Mouse (Mus musculus) neural tube, embryonic 12.5 days (tissue): Measurements from ENCODE around the gene Rtel1. TPM values are rescaled to one million over a fixed set of nuclear protein-coding genes. Genes with fewer than 3 reads are reported as not detected.
A peak's percentile ranks its signal among the peaks of the same experiment; 100 is the strongest.
"Not testable (repeated sequence)": the region's sequence is repeated elsewhere in the genome, so short reads cannot be mapped to it uniquely, and the experiment has no call there.

Experiments
- ATAC-seq: fragments of 200-750 bp; cut with Nextera tagmentation; 2 replicates; pipeline ENCODE4 v1.8.0; 2017; ENCODE audit warnings: low read depth, mild to moderate bottlenecking, moderate TSS enrichment, moderate library complexity; ENCODE audit not compliant: low FRiP score
- H3K27ac ChIP-seq: fragments of 300-500 bp; sonication (generic); 2 replicates; pipeline ENCODE4 v1.5.1; 2016
- H3K27me3 ChIP-seq: fragments of 300-500 bp; sonication (generic); replicated peaks from 2 replicates; pipeline ENCODE4 v1.6.1; 2016; ENCODE audit warnings: mild to moderate bottlenecking
- H3K36me3 ChIP-seq: fragments of 300-500 bp; sonication (generic); 2 replicates; pipeline ENCODE4 v1.6.1; 2016; ENCODE audit warnings: mild to moderate bottlenecking
- H3K4me1 ChIP-seq: fragments of 300-500 bp; sonication (generic); 2 replicates; pipeline ENCODE4 v1.6.1; 2016
- H3K4me2 ChIP-seq: fragments of 300-500 bp; sonication (generic); replicated peaks from 2 replicates; pipeline ENCODE4 v1.6.1; 2016; ENCODE audit warnings: mild to moderate bottlenecking
- H3K4me3 ChIP-seq: fragments of 300-500 bp; sonication (generic); 2 replicates; pipeline ENCODE4 v1.5.1; 2016
- H3K9ac ChIP-seq: fragments of 300-500 bp; sonication (generic); 2 replicates; pipeline ENCODE4 v1.6.1; 2016; ENCODE audit warnings: mild to moderate bottlenecking
- H3K9me3 ChIP-seq: fragments of 300-500 bp; sonication (generic); 2 replicates; pipeline ENCODE4 v1.6.1; 2016; ENCODE audit warnings: mild to moderate bottlenecking
- WGBS: fragments of 180-500 bp; shearing (Covaris S2); methylation state at CpG from one replicate; pipeline ENCODE4 v1.1.7; 2016; 5-methylcytosine and 5-hydroxymethylcytosine counted together
- polyA plus RNA-seq: library from polyadenylated mRNA; unstranded; fragments of >200 nt; fragmentation: Nextera tagmentation; extraction: Ambion mirVana; gene quantifications from 2 replicates; pipeline ENCODE4 v1.2.1, GENCODE M21; 2016

Gene Rtel1
- 41.1 and 49.0 TPM in 2 replicates for polyA plus RNA-seq

DNA sequence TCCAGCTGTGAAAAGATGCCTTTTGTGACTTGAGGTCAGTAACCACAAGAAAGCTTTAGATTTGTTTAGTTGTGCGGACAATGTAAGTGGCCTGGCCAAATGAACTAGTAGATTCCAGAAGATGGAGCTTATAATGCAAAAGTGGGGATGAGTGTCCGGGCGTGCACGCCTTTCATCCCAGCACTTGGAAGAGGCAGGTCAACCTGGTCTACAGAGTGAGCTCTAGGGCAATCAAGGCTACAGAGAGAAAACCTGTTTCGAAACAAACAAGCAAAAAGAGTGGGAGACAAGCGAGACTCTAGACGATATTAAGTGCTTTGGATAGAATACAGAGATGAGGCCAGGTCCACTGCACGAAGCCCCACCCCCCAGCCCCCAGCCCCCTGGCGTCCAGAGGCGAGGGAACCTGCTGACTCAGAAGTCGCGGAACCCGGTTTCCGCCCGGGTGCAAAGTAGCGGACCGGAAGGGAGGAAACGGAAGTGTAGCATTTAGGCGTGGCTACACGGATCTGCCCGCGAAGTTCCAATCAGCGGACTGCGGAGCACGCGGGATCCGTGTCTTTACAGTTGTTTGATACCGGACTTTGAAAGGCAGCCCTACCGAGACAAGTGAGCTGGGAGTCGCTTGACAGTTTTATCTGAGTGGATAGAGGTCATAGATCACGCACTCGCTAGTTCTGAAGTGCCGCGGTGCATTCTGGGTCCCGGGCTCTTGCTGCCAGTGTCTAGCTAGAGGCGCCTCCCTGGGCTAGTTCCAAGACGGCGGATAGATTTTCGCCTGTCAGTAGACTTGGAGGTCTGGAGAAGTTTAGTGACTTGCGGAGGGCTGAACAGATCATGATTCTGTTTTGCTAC, at the start of gene Rtel1:
Rtel1 (plus strand) TSS at position 492 of the 855 bp plus-strand sequence.
- H3K27ac ChIP-seq: no peak within 1 kb of the TSS
- 7% methylated on average over 40 of the region's 40 CpGs for WGBS

DNA sequence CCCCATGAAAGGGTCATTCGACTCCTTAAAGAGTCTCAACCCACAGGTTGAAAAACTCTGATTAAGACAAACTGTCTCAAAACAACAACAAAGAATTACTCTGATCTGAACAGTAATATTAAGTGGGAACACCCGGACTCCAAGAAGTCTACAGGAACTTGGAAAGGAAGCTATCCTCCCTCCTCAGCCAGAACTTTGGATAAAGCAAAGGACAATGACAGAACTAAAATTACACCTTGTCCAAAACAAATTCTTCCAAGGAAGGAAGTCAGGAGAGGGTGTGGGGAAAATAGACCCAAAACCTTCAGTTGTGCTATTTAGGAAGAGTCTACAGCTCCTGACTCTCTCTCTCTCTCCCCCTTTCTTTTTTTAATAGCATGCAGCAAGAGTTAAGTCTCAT, 47.4 kb upstream of the Rtel1 start:
- H3K36me3 ChIP-seq: peaks cover 54% of the 10 kb centered on the region
- WGBS: 93% methylated on average over 2 of the region's 2 CpGs

More for the DNA sequence above, at the start of gene Rtel1:
- Histone ChIP-seq H3K27me3 (peaks cover 13% of the 10 kb centered on the region; the same call in 1 of the 2 replicates), H3K36me3 (peaks cover 26% of the 10 kb centered on the region), H3K4me3 (peak within 1 kb of the TSS; percentile 55), H3K9me3 (no peaks in the 10 kb centered on the region), H3K4me2 (peak within 1 kb of the TSS; percentile 73), H3K9ac (peak within 1 kb of the TSS; percentile 55), H3K4me1 (peaks cover 7% of the 10 kb centered on the region)
- ATAC-seq: peak; percentile 96

GRCm38 (mm10) chr2:181273829-181274228, 45.7 kb upstream of the Rtel1 start:
- peaks cover 65% of the 10 kb centered on the region for H3K36me3 ChIP-seq
- no peak overlapping the region for H3K4me3 ChIP-seq
- 94% methylated on average over 2 of the region's 2 CpGs for WGBS
- H3K4me2 ChIP-seq: no peak overlapping the region
- no peaks in the 10 kb centered on the region for H3K9me3 ChIP-seq
- no peaks in the 10 kb centered on the region for H3K27me3 ChIP-seq
- ATAC-seq: no peak
- no peaks in the 10 kb centered on the region for H3K4me1 ChIP-seq
- no peak overlapping the region for H3K9ac ChIP-seq
- no peak overlapping the region for H3K27ac ChIP-seq

More for the DNA sequence above, 47.4 kb upstream of the Rtel1 start:
- Histone ChIP-seq H3K4me3 (no peak overlapping the region), H3K27me3 (no peaks in the 10 kb centered on the region), H3K27ac (no peak overlapping the region), H3K4me2 (no peak overlapping the region), H3K9ac (no peak overlapping the region), H3K9me3 (no peaks in the 10 kb centered on the region), H3K4me1 (no peaks in the 10 kb centered on the region)
- no peak for ATAC-seq

DNA sequence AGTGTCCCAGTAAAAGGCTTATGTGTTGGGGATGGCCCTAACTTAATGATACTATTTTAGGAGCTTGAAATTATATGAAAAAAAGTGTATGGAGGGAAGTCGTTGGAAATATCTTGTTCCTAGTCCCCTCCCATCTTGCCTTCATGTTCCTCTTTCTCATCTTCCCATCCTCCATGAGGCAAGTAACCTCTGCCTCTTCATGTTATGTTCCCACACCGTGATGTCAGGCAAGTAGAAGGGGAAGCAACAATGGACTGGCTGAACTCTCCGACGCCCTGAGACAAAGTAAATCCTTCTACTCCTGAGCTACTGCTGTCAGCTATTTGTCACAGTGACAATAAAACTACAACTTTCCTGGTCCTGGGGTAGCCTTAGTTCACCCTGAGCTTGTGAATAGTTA, 44.9 kb upstream of the Rtel1 start:
- no peaks in the 10 kb centered on the region for H3K9me3 ChIP-seq
- no peak overlapping the region for H3K4me3 ChIP-seq
- H3K9ac ChIP-seq: no peak overlapping the region
- ATAC-seq: no peak
- H3K27ac ChIP-seq: no peak overlapping the region
- peaks cover 61% of the 10 kb centered on the region for H3K36me3 ChIP-seq
- H3K4me1 ChIP-seq: no peaks in the 10 kb centered on the region
- 70% methylated on average over 4 of the region's 4 CpGs for WGBS
- no peak overlapping the region for H3K4me2 ChIP-seq
- H3K27me3 ChIP-seq: no peaks in the 10 kb centered on the region

GRCm38 (mm10) chr2:181276766-181277165, 42.8 kb upstream of the Rtel1 start:
- no peak for ATAC-seq
- peaks cover 43% of the 10 kb centered on the region for H3K36me3 ChIP-seq
- no peaks in the 10 kb centered on the region for H3K27me3 ChIP-seq
- 87% methylated on average over 1 of the region's 1 CpGs for WGBS
- no peak overlapping the region for H3K27ac ChIP-seq
- no peaks in the 10 kb centered on the region for H3K9me3 ChIP-seq
- no peak overlapping the region for H3K4me2 ChIP-seq
- H3K4me3 ChIP-seq: no peak overlapping the region
- H3K9ac ChIP-seq: no peak overlapping the region
- no peaks in the 10 kb centered on the region for H3K4me1 ChIP-seq

DNA sequence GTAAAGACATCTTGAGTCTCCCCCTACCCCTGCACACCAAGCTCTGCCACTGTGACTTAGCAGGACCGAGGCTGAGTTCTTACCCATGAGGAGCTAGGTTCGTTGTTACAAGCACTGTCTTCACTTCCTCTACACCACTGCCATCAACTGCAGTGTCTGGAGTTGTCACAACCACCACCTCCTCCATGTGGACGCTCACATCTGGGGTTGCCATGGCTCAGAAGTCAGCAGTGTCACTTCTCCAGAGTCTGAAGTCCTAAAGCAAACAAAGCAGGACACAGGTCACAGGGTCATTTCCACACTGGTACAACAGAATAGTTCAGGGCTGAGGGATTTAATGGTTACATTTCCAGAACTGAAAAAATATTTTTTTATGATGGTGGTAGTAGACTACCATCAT, 41.7 kb upstream of the Rtel1 start:
- no peak overlapping the region for H3K27ac ChIP-seq
- H3K27me3 ChIP-seq: no peaks in the 10 kb centered on the region
- no peak for ATAC-seq
- WGBS: 86% methylated on average over 3 of the region's 3 CpGs
- H3K4me2 ChIP-seq: no peak overlapping the region
- peaks cover 43% of the 10 kb centered on the region for H3K36me3 ChIP-seq
- no peak overlapping the region for H3K4me3 ChIP-seq
- H3K4me1 ChIP-seq: no peaks in the 10 kb centered on the region
- H3K9ac ChIP-seq: no peak overlapping the region
- no peaks in the 10 kb centered on the region for H3K9me3 ChIP-seq

DNA sequence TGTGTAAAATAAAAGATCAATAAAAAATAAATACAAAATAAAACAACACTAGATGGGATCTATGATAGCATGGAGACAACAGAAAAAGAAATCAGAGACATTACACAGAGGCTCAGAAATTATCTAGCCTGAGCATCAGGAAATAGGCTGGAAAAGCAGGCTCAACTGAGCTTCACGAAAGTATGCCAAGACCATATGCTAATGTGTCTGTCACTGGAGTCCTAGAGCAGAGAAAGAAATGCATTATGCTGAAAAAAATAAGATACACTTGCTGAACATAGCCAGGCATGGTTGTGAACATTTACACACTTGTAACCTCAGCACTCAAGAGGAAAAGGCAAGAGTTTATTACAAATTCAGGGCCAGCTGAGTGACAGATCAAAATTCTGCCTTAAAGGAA, 39.6 kb upstream of the Rtel1 start:
- Histone ChIP-seq H3K4me1 (no peaks in the 10 kb centered on the region), H3K27me3 (no peaks in the 10 kb centered on the region), H3K27ac (no peak overlapping the region), H3K36me3 (peaks cover 39% of the 10 kb centered on the region), H3K4me3 (no peak overlapping the region), H3K9me3 (no peaks in the 10 kb centered on the region), H3K9ac (no peak overlapping the region), H3K4me2 (no peak overlapping the region)
- no peak for ATAC-seq
- whole genome bisulfite sequencing: 91% methylated on average over 1 of the region's 1 CpGs

DNA sequence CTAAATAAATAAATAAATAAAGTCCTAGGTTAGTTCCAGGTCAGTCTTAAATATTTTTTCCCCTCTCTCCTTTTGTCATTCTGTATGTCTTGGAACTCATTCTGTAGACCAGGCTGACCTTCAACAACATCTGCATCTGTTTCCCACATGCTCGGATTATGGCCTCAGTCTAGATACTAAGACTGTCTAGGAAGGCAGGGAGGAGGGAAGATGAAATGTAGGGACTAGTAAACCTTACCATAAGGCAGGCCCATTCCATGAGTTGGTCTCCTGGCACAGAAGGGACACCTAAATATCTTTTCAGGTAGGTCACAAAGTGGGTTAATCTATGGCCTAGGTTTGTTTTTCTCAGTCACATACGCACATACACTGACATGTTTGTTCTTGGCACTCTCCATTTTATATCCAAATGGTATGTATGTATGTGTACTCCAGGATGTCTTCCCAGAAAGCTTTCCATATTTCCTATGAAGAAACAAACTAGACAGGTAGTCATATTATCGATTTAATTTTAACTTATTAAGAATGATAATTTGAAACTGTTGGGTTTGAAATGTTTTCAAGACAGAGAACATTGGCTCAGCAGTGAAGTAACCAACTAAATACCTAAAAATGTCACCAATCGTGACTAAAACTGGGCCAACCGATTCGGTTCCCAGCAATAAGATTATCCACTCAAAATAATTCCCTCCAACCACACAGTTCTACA, 32.8 kb upstream of the Rtel1 start:
- no peak for ATAC-seq
- Histone ChIP-seq H3K27ac (peak overlapping the region; percentile 90), H3K4me1 (peaks cover 18% of the 10 kb centered on the region), H3K9ac (peak overlapping the region; percentile 77), H3K4me2 (peak overlapping the region; percentile 61), H3K9me3 (no peaks in the 10 kb centered on the region), H3K27me3 (no peaks in the 10 kb centered on the region), H3K36me3 (peaks cover 12% of the 10 kb centered on the region), H3K4me3 (peak overlapping the region; percentile 66)
- 63% methylated on average over 6 of the region's 6 CpGs for WGBS

DNA sequence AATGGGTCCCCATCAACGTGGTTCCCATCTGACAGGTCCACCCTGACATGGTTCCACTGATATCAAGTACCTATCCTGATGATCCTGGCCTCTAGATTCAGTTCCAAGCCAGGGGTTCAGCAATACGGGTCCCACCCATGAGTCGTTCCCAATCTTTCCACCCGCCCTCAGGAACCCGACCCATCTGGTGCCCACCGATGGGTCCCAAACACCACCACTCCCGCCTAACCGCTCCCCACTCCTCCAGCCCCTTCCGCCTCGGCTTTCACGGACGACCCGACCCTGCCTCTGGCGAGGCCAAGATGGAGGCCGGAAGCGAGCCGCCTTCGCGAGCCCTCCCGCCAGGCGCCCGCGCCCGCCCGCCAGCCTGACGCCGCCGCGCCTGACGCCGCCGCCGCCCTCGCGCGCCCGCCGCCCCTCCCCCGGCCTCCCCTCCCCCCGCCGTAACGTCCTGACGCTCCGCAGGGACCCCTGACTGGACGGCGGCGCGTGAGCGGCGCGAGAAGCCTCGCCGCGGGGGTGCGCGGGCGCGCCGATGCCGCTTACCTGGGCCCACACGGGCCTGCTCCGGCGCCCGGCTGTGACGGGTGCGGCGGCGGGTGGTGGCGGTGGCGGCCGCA, 32.1 kb upstream of the Rtel1 start:
- H3K27me3 ChIP-seq: no peaks in the 10 kb centered on the region
- H3K4me2 ChIP-seq: peak overlapping the region; percentile 61
- ATAC-seq: peak; percentile 91
- H3K36me3 ChIP-seq: peaks cover 12% of the 10 kb centered on the region
- H3K9me3 ChIP-seq: no peaks in the 10 kb centered on the region
- WGBS: under 1% methylated on average over 58 of the region's 71 CpGs
- H3K4me1 ChIP-seq: peaks cover 18% of the 10 kb centered on the region
- peak overlapping the region; percentile 66 for H3K4me3 ChIP-seq
- peak overlapping the region; percentile 77 for H3K9ac ChIP-seq
- H3K27ac ChIP-seq: peak overlapping the region; percentile 90

GRCm38 (mm10) chr2:181287958-181288350, 31.6 kb upstream of the Rtel1 start, which contains the start of gene Gmeb2:
Gmeb2 (minus strand) TSS chr2:181288035.
- Histone ChIP-seq H3K27ac (peak within 1 kb of the TSS; percentile 90), H3K9ac (peak within 1 kb of the TSS; percentile 77)
- 3% methylated on average over 38 of the region's 38 CpGs for WGBS

DNA sequence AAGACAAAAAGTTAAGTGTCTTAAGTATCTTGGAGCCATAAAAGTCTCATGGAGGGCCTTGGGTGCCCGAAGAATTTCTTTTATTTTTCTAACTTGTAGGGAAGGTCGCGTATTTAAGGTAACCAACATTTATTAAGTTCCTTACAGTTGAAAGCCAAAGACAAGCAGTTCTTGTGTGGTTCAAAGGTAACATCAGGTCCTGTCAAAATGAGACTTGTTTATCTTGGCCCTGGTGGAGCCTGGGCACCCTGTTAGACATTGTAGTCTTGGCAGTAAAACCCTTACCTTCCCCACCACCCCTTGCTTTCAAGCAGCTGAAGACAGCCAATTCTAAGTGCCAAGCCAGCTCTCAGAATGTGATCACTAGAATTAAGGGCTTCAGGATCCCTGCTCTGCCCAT, 30.8 kb upstream of the Rtel1 start:
- no peak for ATAC-seq
- Histone ChIP-seq H3K4me3 (peak overlapping the region; percentile 66), H3K9me3 (no peaks in the 10 kb centered on the region), H3K4me2 (peak overlapping the region; percentile 67), H3K27ac (no peak overlapping the region), H3K36me3 (peaks cover 6% of the 10 kb centered on the region; the same call in 1 of the 2 replicates), H3K4me1 (peaks cover 18% of the 10 kb centered on the region), H3K27me3 (no peaks in the 10 kb centered on the region), H3K9ac (no peak overlapping the region)
- WGBS: 82% methylated on average over 3 of the region's 3 CpGs

More at GRCm38 (mm10) chr2:181287958-181288350, 31.6 kb upstream of the Rtel1 start, which contains the start of gene Gmeb2:
- H3K4me1 ChIP-seq: peaks cover 18% of the 10 kb centered on the region
- H3K4me2 ChIP-seq: peak within 1 kb of the TSS; percentile 67
- peak within 1 kb of the TSS; percentile 66 for H3K4me3 ChIP-seq
- not testable (repeated sequence) for H3K27me3 ChIP-seq, H3K9me3 ChIP-seq
- peaks cover 12% of the 10 kb centered on the region for H3K36me3 ChIP-seq
- ATAC-seq: peak; percentile 97

GRCm38 (mm10) chr2:181290937-181291336, 28.6 kb upstream of the Rtel1 start:
- Histone ChIP-seq H3K4me2 (no peak overlapping the region), H3K9ac (no peak overlapping the region), H3K36me3 (no peaks in the 10 kb centered on the region), H3K4me3 (no peak overlapping the region), H3K9me3 (no peaks in the 10 kb centered on the region), H3K27me3 (no peaks in the 10 kb centered on the region), H3K4me1 (peaks cover 18% of the 10 kb centered on the region), H3K27ac (no peak overlapping the region)
- WGBS: 86% methylated on average over 1 of the region's 1 CpGs
- no peak for ATAC-seq
